Mouse (Mus musculus): Measurements from ENCODE around the gene Lztr1.

The Lztr1 gene

GRCm38 (mm10) chr16:17507018-17507552 lies 1.4 kb upstream of the Lztr1 start:
- no peak for DNase-seq (ENCODE audit: low read depth, low spot score)

- peak; percentile 29 for DNase-seq (ENCODE audit: low read depth, low spot score)
These were observed 457 bp upstream of the Lztr1 start for GRCm38 (mm10) chr16:17508031-17508430.

GRCm38 (mm10) chr16:17509240-17509597 lies 731 bp downstream of the Lztr1 start:
- no peak for DNase-seq (ENCODE audit: low read depth, low spot score)

- DNase-seq (ENCODE audit: low read depth, low spot score) = no peak
These were observed 1.7 kb downstream of the Lztr1 start for GRCm38 (mm10) chr16:17510143-17510542.

GRCm38 (mm10) chr16:17510686-17511085 lies 2.2 kb downstream of the Lztr1 start:
- no peak for DNase-seq (ENCODE audit: low read depth, low spot score)

GRCm38 (mm10) chr16:17511431-17511830 lies 2.9 kb downstream of the Lztr1 start:
- DNase-seq (ENCODE audit: low read depth, low spot score) = no peak

GRCm38 (mm10) chr16:17518910-17519309 lies 10.4 kb downstream of the Lztr1 start:
- no peak for DNase-seq (ENCODE audit: low read depth, low spot score)

- DNase-seq (ENCODE audit: low read depth, low spot score) = no peak
These were observed 15.7 kb downstream of the Lztr1 start for GRCm38 (mm10) chr16:17524156-17524555.

GRCm38 (mm10) chr16:17525524-17525923 lies 17.0 kb downstream of the Lztr1 start:
- no peak for DNase-seq (ENCODE audit: low read depth, low spot score)

GRCm38 (mm10) chr16:17526223-17526622 lies 17.7 kb downstream of the Lztr1 start:
- DNase-seq (ENCODE audit: low read depth, low spot score) = no peak

- DNase-seq (ENCODE audit: low read depth, low spot score) = no peak
These were observed 19.1 kb downstream of the Lztr1 start for GRCm38 (mm10) chr16:17527606-17528005.

- no peak for DNase-seq (ENCODE audit: low read depth, low spot score)
These were observed 19.8 kb downstream of the Lztr1 start for GRCm38 (mm10) chr16:17528276-17528675.

- no peak for DNase-seq (ENCODE audit: low read depth, low spot score)
These were observed 21.6 kb downstream of the Lztr1 start for GRCm38 (mm10) chr16:17529981-17530586.

GRCm38 (mm10) chr16:17530640-17531288 lies 22.3 kb downstream of the Lztr1 start, which contains the start of gene Thap7:
Gene Thap7 (minus strand): TSS chr16:17531136.
- peak; percentile 98 for DNase-seq (ENCODE audit: low read depth, low spot score)

GRCm38 (mm10) chr16:17532271-17532670 lies 23.8 kb downstream of the Lztr1 start:
- peak; percentile 33 for DNase-seq (ENCODE audit: low read depth, low spot score)

GRCm38 (mm10) chr16:17532676-17533329 lies 24.3 kb downstream of the Lztr1 start:
- DNase-seq (ENCODE audit: low read depth, low spot score) = no peak

GRCm38 (mm10) chr16:17536584-17536983 lies 28.1 kb downstream of the Lztr1 start:
- no peak for DNase-seq (ENCODE audit: low read depth, low spot score)

GRCm38 (mm10) chr16:17542632-17543031 lies 34.1 kb downstream of the Lztr1 start:
- no peak for DNase-seq (ENCODE audit: low read depth, low spot score)

- no peak for DNase-seq (ENCODE audit: low read depth, low spot score)
These were observed 44.3 kb downstream of the Lztr1 start for GRCm38 (mm10) chr16:17552837-17553236.

- DNase-seq (ENCODE audit: low read depth, low spot score) = peak; percentile 93
These were observed 45.6 kb downstream of the Lztr1 start for GRCm38 (mm10) chr16:17553910-17554685.

- DNase-seq (ENCODE audit: low read depth, low spot score) = peak; percentile 16
These were observed 46.2 kb downstream of the Lztr1 start for GRCm38 (mm10) chr16:17554702-17555101.

- DNase-seq (ENCODE audit: low read depth, low spot score) = no peak
These were observed 47.7 kb downstream of the Lztr1 start for GRCm38 (mm10) chr16:17556180-17556579.

Data from CD4-positive, CD25-positive, alpha-beta regulatory T cell, adult 2 months (primary cell).